ENCODE assay signal across 8 mouse cellular contexts in genomic region chr10:61452645-61453044, GRCm38 (mm10). TPM values are rescaled to one million over a fixed set of nuclear protein-coding genes. Genes with fewer than 3 reads are reported as not detected.
DNase-seq lines count a peak whose midpoint lies in the region; ATAC-seq lines count a peak whose summit lies in the region.

Gene Eif4ebp2 (minus strand): TSS chr10:61452661.

- no peaks in the 10 kb centered on the region for H3K27me3 ChIP-seq in heart, embryonic 14.5 days (ENCODE audit: control insufficient read depth, insufficient read depth, low read length)
- H3K27me3 ChIP-seq in liver, embryonic 13.5 days, result no peaks in the 10 kb centered on the region
- no peaks in the 10 kb centered on the region for H3K27me3 ChIP-seq in stomach, embryonic 16.5 days (ENCODE audit: control insufficient read depth, insufficient read depth, low read length)

- peaks cover 14% of the 10 kb centered on the region; the same call in 1 of the 2 replicates for H3K36me3 ChIP-seq in heart, embryonic 14.5 days (ENCODE audit: control insufficient read depth, insufficient read depth, low read length)
- H3K36me3 ChIP-seq in liver, embryonic 13.5 days, result peaks cover 28% of the 10 kb centered on the region
- no peaks in the 10 kb centered on the region for H3K36me3 ChIP-seq in stomach, embryonic 16.5 days (ENCODE audit: control insufficient read depth, insufficient read depth, low read length)

- peak; percentile 92 for ATAC-seq in CD4-positive, CD25-positive, alpha-beta regulatory T cell, adult 4 months
- peak; percentile 96 for ATAC-seq in heart, embryonic 14.5 days (ENCODE audit: insufficient number of reproducible peaks, insufficient read depth, low FRiP score, low read depth)
- peak; percentile 95 for ATAC-seq in liver, embryonic 13.5 days (ENCODE audit: low read depth)
- peak; percentile 99 for ATAC-seq in stomach, embryonic 16.5 days (ENCODE audit: insufficient read depth, low FRiP score)

- H3K9ac ChIP-seq in heart, embryonic 14.5 days (ENCODE audit: low read length), result peak within 1 kb of the TSS; percentile 95
- peak within 1 kb of the TSS; percentile 95 for H3K9ac ChIP-seq in liver, embryonic 13.5 days
- H3K9ac ChIP-seq in stomach, embryonic 16.5 days (ENCODE audit: low read length), result peak within 1 kb of the TSS; percentile 96

- peak within 1 kb of the TSS; percentile 91 to 99 for H3K4me3 ChIP-seq in heart, embryonic 14.5 days (ENCODE audit: control insufficient read depth in 1 of 2, insufficient read depth in 1 of 2, low read depth in 1 of 2, low read length in 2 of 2)
- peak within 1 kb of the TSS; percentile 90 for H3K4me3 ChIP-seq in liver, embryonic 13.5 days (replicated peaks)
- peak within 1 kb of the TSS; percentile 83 for H3K4me3 ChIP-seq in stomach, embryonic 16.5 days (replicated peaks; ENCODE audit: low read length)

- DNase-seq in c-Kit-negative CD71-positive TER-119-positive erythroid progenitor cells, embryonic 14.5 days (ENCODE audit: low read depth, low spot score), result peak; percentile 98
- DNase-seq in fibroblast of lung, adult 2 months (ENCODE audit: low read depth), result peak; percentile 96
- DNase-seq in kidney, postnatal 14 days, result peak; percentile 99
- DNase-seq in liver, embryonic 13.5 days, result peak; percentile 98
- peak; percentile 100 for DNase-seq in neural tube, embryonic 10.5 days (ENCODE audit: extremely low spot score, low spot score)

- H3K4me1 ChIP-seq in heart, embryonic 14.5 days (ENCODE audit: control insufficient read depth in 2 of 2, insufficient read depth in 2 of 2, low read length in 2 of 2), result peaks cover 4 to 22% of the 10 kb centered on the region in 2 experiments
- peaks cover 39% of the 10 kb centered on the region for H3K4me1 ChIP-seq in liver, embryonic 13.5 days (replicated peaks)
- H3K4me1 ChIP-seq in stomach, embryonic 16.5 days (ENCODE audit: control insufficient read depth, insufficient read depth, low read length), result peaks cover 15% of the 10 kb centered on the region

- H3K27ac ChIP-seq in heart, embryonic 14.5 days (replicated peaks in 1 of 2; ENCODE audit: control insufficient read depth in 1 of 2, insufficient read depth in 1 of 2, low read depth in 2 of 2, low read length in 2 of 2), result peak within 1 kb of the TSS; percentile 46 to 75
- peak within 1 kb of the TSS; percentile 93 for H3K27ac ChIP-seq in liver, embryonic 13.5 days
- H3K27ac ChIP-seq in stomach, embryonic 16.5 days (ENCODE audit: low read length), result peak within 1 kb of the TSS; percentile 87

- 0% methylated on average over 36 of the region's 36 CpGs for WGBS in heart, embryonic 14.5 days
- WGBS in liver, embryonic 13.5 days (ENCODE audit: insufficient replicate concordance), result under 1% methylated on average over 36 of the region's 36 CpGs
- WGBS in stomach, embryonic 16.5 days, result under 1% methylated on average over 35 of the region's 36 CpGs

- 0 out of 2 replicates have a peak, but pooled peaks cover 2% of the 10 kb centered on the region for H3K9me3 ChIP-seq in heart, embryonic 14.5 days (ENCODE audit: control insufficient read depth, low read length)
- no peaks in the 10 kb centered on the region for H3K9me3 ChIP-seq in liver, embryonic 13.5 days (replicated peaks)
- no peaks in the 10 kb centered on the region for H3K9me3 ChIP-seq in stomach, embryonic 16.5 days (replicated peaks; ENCODE audit: control insufficient read depth, low read length)

- H3K4me2 ChIP-seq in heart, embryonic 14.5 days (ENCODE audit: low read length), result peak within 1 kb of the TSS; percentile 95
- H3K4me2 ChIP-seq in liver, embryonic 13.5 days, result peak within 1 kb of the TSS; percentile 87
- H3K4me2 ChIP-seq in stomach, embryonic 16.5 days (ENCODE audit: low read depth, low read length), result peak within 1 kb of the TSS; percentile 68

RNA-seq across cellular contexts. Expression of gene Eif4ebp2, which starts in this region (rescaled TPM):
- polyA plus RNA-seq in CD4-positive, CD25-positive, alpha-beta regulatory T cell, adult 4 months (2017; shearing (Covaris generic)), result 10 to 100 TPM; 26.8 to 33.6 TPM
- 36.6 and 36.9 TPM in 2 replicates for polyA plus RNA-seq in heart, embryonic 14.5 days (2014; fragmentation: Nextera tagmentation; extraction: Ambion mirVana)
- 47.4 and 50.8 TPM in 2 replicates for polyA plus RNA-seq in liver, embryonic 13.5 days (2015; fragmentation: Nextera tagmentation; extraction: Ambion mirVana)
- 40.7 and 46.6 TPM in 2 replicates for polyA plus RNA-seq in stomach, embryonic 16.5 days (2015; fragmentation: Nextera tagmentation; extraction: Ambion mirVana)

Comparison
In these comparisons a context has a peak if more than half of its experiments do, and no peak if none do; other contexts are left out.
1. Peak in every context shown above with its lines: DNase-seq, ATAC-seq, H3K4me3 ChIP-seq and H3K27ac ChIP-seq.